Mouse (Mus musculus): ENCODE data around the gene Sdk1.

- TF ChIP-seq CTCF (IDR thresholded peaks at IDR 0.05; ENCODE audit: low read depth, low read length) (no peak), POLR2A (IDR thresholded peaks at IDR 0.05; ENCODE audit: extremely low read depth, insufficient read depth, low read length) (no peak)
Measured at GRCm38 (mm10) chr5:142179304-142179703, 938.0 kb downstream of the Sdk1 start.
